ENCODE assay signal across 28 mouse cellular contexts in genomic region chr10:117909155-117909554, GRCm38 (mm10).
DNase-seq lines count a peak whose midpoint lies in the region; ATAC-seq lines count a peak whose summit lies in the region.
"Had no signal": no experiment of that assay in that cellular context is flagged by ENCODE, and none has a peak within 500 bp of the region (broad histone marks: within the 10 kb centered on the region; RNA-seq: fewer than 3 reads in every experiment).

No protein-coding gene starts in this region.

- peaks cover 22% of the 10 kb centered on the region for H3K4me1 ChIP-seq in heart, embryonic 13.5 days

- 66% methylated on average over 4 of the region's 4 CpGs for WGBS in heart, embryonic 13.5 days

- intact Hi-C loops in heart, postnatal 36 days (cut with DNase I): loop anchor here (5.0 kb wide), 2 partner anchors 73 to 193 kb away; no protein-coding TSS in a partner anchor
- intact Hi-C loops in left cerebral cortex, postnatal 14 days (cut with DNase I): no loop called here

- 0 out of 2 replicates have a peak overlapping the region, but pooled peaks have one; percentile 14 for H3K9ac ChIP-seq in heart, embryonic 13.5 days
- H3K9ac ChIP-seq: embryonic facial prominence, embryonic 13.5 days; hindbrain, embryonic 14.5 days; limb, embryonic 15.5 days; liver, embryonic 15.5 days; lung, embryonic 14.5 days; midbrain, embryonic 15.5 days had no signal

- H3K36me3 ChIP-seq in heart, embryonic 13.5 days: no peaks in the 10 kb centered on the region
- H3K36me3 ChIP-seq: embryonic facial prominence, embryonic 13.5 days; forebrain, embryonic 10.5 days; limb, embryonic 10.5 days; limb, embryonic 15.5 days; liver, embryonic 15.5 days; midbrain, embryonic 10.5 days; midbrain, embryonic 15.5 days had no signal

- H3K27me3 ChIP-seq in heart, embryonic 13.5 days (replicated peaks): no peaks in the 10 kb centered on the region
- H3K27me3 ChIP-seq: embryonic facial prominence, embryonic 13.5 days; limb, embryonic 15.5 days; liver, embryonic 15.5 days; midbrain, embryonic 15.5 days had no signal

- no peak overlapping the region for H3K4me2 ChIP-seq in heart, embryonic 13.5 days
- H3K4me2 ChIP-seq: heart, embryonic 11.5 days; hindbrain, embryonic 14.5 days; limb, embryonic 15.5 days; liver, embryonic 15.5 days; lung, embryonic 14.5 days; midbrain, embryonic 15.5 days had no signal

- no peak overlapping the region for H3K27ac ChIP-seq in heart, embryonic 13.5 days (replicated peaks)
- H3K27ac ChIP-seq: embryonic facial prominence, embryonic 13.5 days; forebrain, embryonic 10.5 days; gastrocnemius, adult 2 months; hindbrain, embryonic 14.5 days; layer of hippocampus, adult 2 months; limb, embryonic 15.5 days; liver, embryonic 15.5 days; midbrain, embryonic 10.5 days; midbrain, embryonic 15.5 days had no signal

- no peak for ATAC-seq in heart, embryonic 13.5 days (ENCODE audit: extremely low read depth, insufficient number of reproducible peaks, low FRiP score, low TSS enrichment)
- ATAC-seq in activated CD4-positive, CD25-positive, alpha-beta regulatory T cell, adult 4 months: peak; percentile 14
- ATAC-seq: forebrain, embryonic 16.5 days; midbrain, embryonic 15.5 days had no signal

- no peak overlapping the region for H3K4me3 ChIP-seq in heart, embryonic 13.5 days
- H3K4me3 ChIP-seq: embryonic facial prominence, embryonic 13.5 days; forebrain, embryonic 10.5 days; gastrocnemius, adult 2 months; layer of hippocampus, adult 2 months; limb, embryonic 10.5 days; limb, embryonic 15.5 days; liver, embryonic 15.5 days; midbrain, embryonic 10.5 days; midbrain, embryonic 15.5 days had no signal

- no peak for DNase-seq in heart, postnatal 36 days
- peak; percentile 63 for DNase-seq in CD4-positive, CD25-positive, alpha-beta regulatory T cell, adult 2 months (ENCODE audit: low read depth, low spot score)
- no peak for DNase-seq in lung, postnatal 14 days
- DNase-seq in left cerebral cortex, postnatal 14 days (ENCODE audit: low spot score in 2 of 2): no peak
- no peak for DNase-seq in embryo, embryonic 10.5 days (ENCODE audit: low spot score)
- DNase-seq: adrenal gland, adult 8-10 months; cerebellum, adult 8-10 months; cerebellum, postnatal 36 days; gastrocnemius, adult 2 months; gastrocnemius, postnatal 36 days; heart, adult 18-20 months; kidney, adult 18-20 months; kidney, postnatal 36 days; lung, embryonic 14.5 days; thymus, postnatal 14 days had no signal

- H3K9me3 ChIP-seq in heart, embryonic 13.5 days: no peaks in the 10 kb centered on the region
- H3K9me3 ChIP-seq: embryonic facial prominence, embryonic 13.5 days; forebrain, embryonic 10.5 days; limb, embryonic 10.5 days; limb, embryonic 15.5 days; liver, embryonic 15.5 days; midbrain, embryonic 10.5 days; midbrain, embryonic 15.5 days had no signal
